Mouse (Mus musculus): ENCODE measurements around the gene Armh3.

GRCm38 (mm10) chr19:46035971-46036370 lies 37.7 kb upstream of the Armh3 start:
- TF ChIP-seq HCFC1 (IDR thresholded peaks at IDR 0.05; ENCODE audit: borderline replicate concordance, insufficient read depth, low read length) = no peak
- TF ChIP-seq MAFK (IDR thresholded peaks at IDR 0.05; ENCODE audit: insufficient read depth, low read depth, low read length) = no peak
- TF ChIP-seq ZNF384 (IDR thresholded peaks at IDR 0.05; ENCODE audit: low read depth, low read length) = no peak
- no peak for TF ChIP-seq CHD2 (IDR thresholded peaks at IDR 0.05; ENCODE audit: low read depth, low read length)
